Mouse (Mus musculus) CH12.LX (cell line): ENCODE data around the gene Pank2. TPM values are rescaled to one million over a fixed set of nuclear protein-coding genes. Genes with fewer than 3 reads are reported as not detected.

Experiments
- DNase-seq: peaks from one replicate; pipeline ENCODE4 v3.0.0-alpha.2; 2013; ENCODE audit errors: extremely low read depth
- H3K27ac ChIP-seq: 2 replicates; pipeline ENCODE4 v1.5.1; 2012; ENCODE audit warnings: low read depth, mild to moderate bottlenecking, control low read depth, moderate library complexity; ENCODE audit not compliant: insufficient read depth
- H3K27me3 ChIP-seq: replicated peaks from 2 replicates; pipeline ENCODE3; 2012; ENCODE audit warnings: inconsistent platforms
- H3K36me3 ChIP-seq, 2 experiments: replicated peaks in 1 of 2; 2 replicates each; pipeline versions ENCODE3 to v1.6.1; 2012; ENCODE audit warnings: inconsistent platforms in 1 of 2, low read length in 1 of 2, mild to moderate bottlenecking in 1 of 2, mixed read lengths in 1 of 2, moderate library complexity in 1 of 2; ENCODE audit not compliant: control insufficient read depth in 1 of 2, insufficient read depth in 1 of 2
- H3K4me1 ChIP-seq, 2 experiments: 2 replicates each; pipeline ENCODE4 v1.6.1; 2012; ENCODE audit warnings: inconsistent platforms in 1 of 2, moderate library complexity in 1 of 2; ENCODE audit not compliant: insufficient read depth in 2 of 2, control insufficient read depth in 1 of 2
- H3K4me2 ChIP-seq: 2 replicates; pipeline ENCODE4 v1.6.1; 2012; ENCODE audit warnings: low read depth, mild to moderate bottlenecking, control low read depth; ENCODE audit not compliant: poor library complexity, insufficient read depth, severe bottlenecking
- H3K4me3 ChIP-seq, 3 experiments: fragments of 150-350 bp in 1 of 3; sonication (generic) in 1 of 3; replicated peaks in 1 of 3; 2 replicates each; pipeline versions ENCODE3 to v1.5.1; 2011 to 2012; ENCODE audit warnings: low read depth in 2 of 3, low read length in 2 of 3, mild to moderate bottlenecking in 2 of 3, moderate library complexity in 2 of 3, control low read depth in 1 of 3, improper control_type of control experiment in 1 of 3, inconsistent platforms in 1 of 3, mixed read lengths in 1 of 3; ENCODE audit not compliant: poor library complexity in 1 of 3
- H3K79me2 ChIP-seq: replicated peaks from 2 replicates; pipeline ENCODE4 v1.6.1; 2012; ENCODE audit warnings: mild to moderate bottlenecking, moderate library complexity; ENCODE audit not compliant: control insufficient read depth, poor library complexity, insufficient read depth, severe bottlenecking; ENCODE audit errors: extremely low read depth
- H3K9ac ChIP-seq: 2 replicates; pipeline ENCODE4 v1.6.1; 2012; ENCODE audit warnings: low read depth, mild to moderate bottlenecking, control low read depth, moderate library complexity; ENCODE audit not compliant: insufficient read depth
- H3K9me3 ChIP-seq: replicated peaks from 2 replicates; pipeline ENCODE3; 2012; ENCODE audit warnings: low read length, inconsistent platforms, mixed read lengths
- IRF4 ChIP-seq: IDR thresholded peaks from 2 replicates; pipeline ENCODE4 v1.6.1; 2014; ENCODE audit warnings: low read depth, mild to moderate bottlenecking, inconsistent platforms, low read length, improper control_type of control experiment
- KAT2A ChIP-seq: IDR thresholded peaks from 2 replicates; pipeline ENCODE4 v1.6.1; 2012; ENCODE audit warnings: low read length, improper control_type of control experiment, inconsistent platforms; ENCODE audit not compliant: insufficient replicate concordance
- MAFK ChIP-seq: IDR thresholded peaks from 2 replicates; pipeline ENCODE4 v1.6.1; 2011; ENCODE audit warnings: low read length, improper control_type of control experiment; ENCODE audit not compliant: insufficient replicate concordance
- MAX ChIP-seq: IDR thresholded peaks from 2 replicates; pipeline ENCODE4 v1.6.1; 2011; ENCODE audit warnings: low read length, improper control_type of control experiment
- MEF2A ChIP-seq: IDR thresholded peaks from 2 replicates; pipeline ENCODE4 v1.6.1; 2014; ENCODE audit warnings: low read depth, mild to moderate bottlenecking, inconsistent platforms, low read length, improper control_type of control experiment, borderline replicate concordance
- MXI1 ChIP-seq: IDR thresholded peaks from 2 replicates; pipeline ENCODE4 v1.6.1; 2011; ENCODE audit warnings: mild to moderate bottlenecking, low read depth, low read length, improper control_type of control experiment
- MYC ChIP-seq: IDR thresholded peaks from 2 replicates; pipeline ENCODE4 v1.6.1; 2011; ENCODE audit warnings: low read depth, mild to moderate bottlenecking, improper control_type of control experiment, low read length
- NELFE ChIP-seq: IDR thresholded peaks from 2 replicates; pipeline ENCODE4 v1.6.1; 2011; ENCODE audit warnings: low read depth, low read length, improper control_type of control experiment
- NRF1 ChIP-seq: IDR thresholded peaks from 2 replicates; pipeline ENCODE4 v1.6.1; 2014; ENCODE audit warnings: low read depth, mild to moderate bottlenecking, inconsistent platforms, low read length, improper control_type of control experiment, moderate library complexity
- SMC3 ChIP-seq: IDR thresholded peaks from 2 replicates; pipeline ENCODE4 v1.6.1; 2011; ENCODE audit warnings: low read depth, low read length, improper control_type of control experiment
- TCF12 ChIP-seq: IDR thresholded peaks from 2 replicates; pipeline ENCODE4 v1.6.1; 2014; ENCODE audit warnings: low read depth, mild to moderate bottlenecking, inconsistent platforms, low read length, improper control_type of control experiment
- ZKSCAN1 ChIP-seq: IDR thresholded peaks from 2 replicates; pipeline ENCODE4 v1.6.1; 2012; ENCODE audit warnings: low read depth, inconsistent platforms, low read length, improper control_type of control experiment, borderline replicate concordance
- ZMIZ1 ChIP-seq: IDR thresholded peaks from 2 replicates; pipeline ENCODE4 v1.6.1; 2012; ENCODE audit warnings: low read depth, mild to moderate bottlenecking, inconsistent platforms, low read length, improper control_type of control experiment
- ZNF384 ChIP-seq: IDR thresholded peaks from 2 replicates; pipeline ENCODE4 v1.6.1; 2012; ENCODE audit warnings: low read depth, low read length, improper control_type of control experiment, inconsistent platforms
- dilution Hi-C: fragments of 300-500 bp; cut with MboI; formaldehyde crosslinking; loops from 2 replicates; pipeline ENCODE4 v1.14.3; 2020; ENCODE audit warnings: low sequenced_read_pairs; ENCODE audit not compliant: extremely low pct_unique_long_range_greater_than_20kb, extremely low pct_ligation_motif_present
- in situ Hi-C: fragments of 300-500 bp; cut with MboI; formaldehyde crosslinking; loops from 3 replicates; pipeline ENCODE4 v1.14.3; 2019; ENCODE audit warnings: low sequenced_read_pairs, low pct_ligation_motif_present, low pct_unique_long_range_greater_than_20kb, mixed read lengths
- polyA plus RNA-seq: library from polyadenylated mRNA; unstranded; fragments of >175 nt; gene quantifications from 2 replicates; pipeline ENCODE4 v1.2.1, GENCODE M21; 2012; ENCODE audit warnings: low read depth; ENCODE audit not compliant: insufficient read length
- total RNA-seq, 2 experiments: library from RNA; depleted of rRNA; stranded (reverse); fragments of 300-350 nt in 1 of 2; fragments of >200 nt in 1 of 2; gene quantifications; 2 replicates each; pipeline ENCODE4 v1.2.3; 2012 to 2014

Pank2 gene
- total and polyA plus RNA-seq, 3 experiments = 16.6 to 43.2 (median 28.6) TPM

DNA sequence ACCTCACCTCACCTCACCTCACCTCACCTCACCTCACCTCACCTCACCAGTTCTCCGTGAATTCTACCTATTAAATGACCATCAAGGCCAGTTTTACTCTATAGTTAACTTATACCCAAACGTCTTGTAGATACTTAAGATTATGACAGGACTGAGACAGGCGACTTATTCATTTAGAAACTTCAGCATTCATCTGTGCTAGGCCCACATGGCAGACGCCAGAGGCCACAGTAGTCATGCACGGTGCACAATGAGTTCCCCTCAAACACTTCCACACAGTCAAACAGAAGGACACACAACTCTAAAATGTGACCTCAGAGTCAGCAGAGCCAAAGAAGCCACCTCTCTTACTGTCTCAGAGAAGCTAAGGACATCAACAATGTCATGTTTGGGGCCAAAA lies 45.1 kb downstream of the Pank2 start:
- peaks cover 27 to 45% of the 10 kb centered on the region in 2 experiments for H3K36me3 ChIP-seq
- H3K4me3 ChIP-seq = no peak overlapping the region
- no peak overlapping the region; the same call in 1 of the 2 replicates for H3K9ac ChIP-seq
- H3K79me2 ChIP-seq = no peaks in the 10 kb centered on the region; the same call in 1 of the 2 replicates
- in situ Hi-C loops (no loop called here), dilution Hi-C loops (no loop called here)
- H3K27ac ChIP-seq = no peak overlapping the region
- H3K27me3 ChIP-seq = no peaks in the 10 kb centered on the region
- DNase-seq = peak; percentile 33
- no peak overlapping the region for H3K4me2 ChIP-seq
- peaks cover 6 to 10% of the 10 kb centered on the region in 2 experiments; a peak in 3 of 4 replicates for H3K4me1 ChIP-seq
- TF ChIP-seq IRF4 (peak; percentile 67; the same call in 1 of the 2 replicates), MEF2A (no peak)
- no peaks in the 10 kb centered on the region for H3K9me3 ChIP-seq

GRCm38 (mm10) chr2:131307822-131308221 lies 45.5 kb downstream of the Pank2 start:
- Histone ChIP-seq H3K27me3 (no peaks in the 10 kb centered on the region), H3K79me2 (peaks cover 3% of the 10 kb centered on the region; the same call in 1 of the 2 replicates), H3K4me3 (no peak overlapping the region), H3K4me2 (no peak overlapping the region), H3K9ac (no peak overlapping the region; the same call in 1 of the 2 replicates), H3K27ac (no peak overlapping the region), H3K4me1 (peaks cover 6 to 10% of the 10 kb centered on the region in 2 experiments; a peak in 3 of 4 replicates), H3K9me3 (no peaks in the 10 kb centered on the region), H3K36me3 (peaks cover 24 to 44% of the 10 kb centered on the region in 2 experiments)
- dilution Hi-C loops = no loop called here
- TF ChIP-seq ZKSCAN1 = no peak
- 0 out of 2 replicates have a peak, but pooled peaks have one; percentile 2 for TF ChIP-seq MAX
- no peak for TF ChIP-seq NELFE
- DNase-seq = no peak
- in situ Hi-C loops = no loop called here

DNA sequence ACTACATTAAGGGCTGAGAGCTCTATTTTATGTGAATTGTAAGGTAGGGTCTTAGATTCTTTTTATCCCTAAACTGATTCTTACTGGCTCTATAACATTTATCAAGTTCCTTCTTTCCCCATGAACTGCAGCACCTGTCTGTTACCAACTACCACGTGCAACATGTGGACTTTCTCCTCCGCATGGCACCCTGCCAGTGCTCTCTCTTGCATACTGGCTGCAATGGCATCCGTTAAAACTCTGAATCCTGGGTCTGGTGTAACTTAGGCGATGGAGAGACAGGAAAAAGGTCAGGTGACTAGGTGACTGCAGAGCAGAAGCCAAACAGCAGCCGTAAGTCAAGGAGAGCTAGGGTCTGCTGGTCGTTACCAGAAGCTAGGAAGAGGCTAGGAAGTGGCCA lies 47.0 kb downstream of the Pank2 start:
- no peak overlapping the region for H3K27ac ChIP-seq
- H3K79me2 ChIP-seq = peaks cover 5% of the 10 kb centered on the region
- H3K4me3 ChIP-seq = no peak overlapping the region
- H3K9me3 ChIP-seq = no peaks in the 10 kb centered on the region
- H3K4me1 ChIP-seq = peaks cover 6 to 10% of the 10 kb centered on the region in 2 experiments; a peak in 3 of 4 replicates
- no peak for TF ChIP-seq MAFK
- no peak for TF ChIP-seq KAT2A
- TF ChIP-seq ZMIZ1 = no peak
- no peak for TF ChIP-seq SMC3
- no peak for TF ChIP-seq ZNF384
- TF ChIP-seq TCF12 = no peak
- no peak for TF ChIP-seq MXI1
- TF ChIP-seq NRF1 = no peak
- no peak for TF ChIP-seq MYC
- no peak for TF ChIP-seq ZKSCAN1
- TF ChIP-seq, all 38 proteins: peak for 0
- no peak overlapping the region for H3K4me2 ChIP-seq
- dilution Hi-C loops (no loop called here), in situ Hi-C loops (no loop called here)
- no peak overlapping the region for H3K9ac ChIP-seq
- H3K36me3 ChIP-seq = peaks cover 12 to 29% of the 10 kb centered on the region in 2 experiments
- DNase-seq = no peak
- H3K27me3 ChIP-seq = no peaks in the 10 kb centered on the region
